Mouse (Mus musculus): Measurements from ENCODE around the gene Prm1. TPM values are rescaled to one million over a fixed set of nuclear protein-coding genes. Genes with fewer than 3 reads are reported as not detected.

Gene Prm1
- polyA plus RNA-seq, 1 experiment from 2014 or later: not detected

DNA sequence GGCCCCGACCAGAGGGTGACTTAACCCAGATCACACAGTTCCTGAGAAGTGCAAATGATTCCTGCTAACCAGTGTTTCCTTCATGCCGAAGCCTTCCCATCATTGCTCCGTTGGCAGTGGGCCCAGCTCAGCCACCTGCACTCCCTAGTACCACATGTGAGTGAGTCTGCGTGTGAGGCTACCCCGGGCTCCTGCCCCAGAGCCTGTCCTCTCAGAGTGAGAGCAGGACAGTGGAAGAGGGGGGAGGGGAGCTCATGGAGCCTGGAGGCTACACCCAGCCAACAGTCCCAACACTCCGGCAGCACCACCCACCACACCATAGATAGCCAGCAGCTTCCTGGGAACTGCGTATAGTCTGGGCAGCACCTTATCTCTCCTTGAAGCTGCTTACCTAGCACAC is 55.8 kb downstream of the Prm1 start:
- no peak for ATAC-seq (ENCODE audit: low read depth)
- H3K9ac ChIP-seq (ENCODE audit: low read depth, low read length): no peak overlapping the region
- no peak overlapping the region for H3K4me2 ChIP-seq (ENCODE audit: low read depth, low read length)
- H3K36me3 ChIP-seq (ENCODE audit: control insufficient read depth, insufficient read depth): no peaks in the 10 kb centered on the region
- H3K4me3 ChIP-seq (ENCODE audit: low read depth, low read length): no peak overlapping the region
- 62% methylated on average over 7 of the region's 7 CpGs for WGBS (ENCODE audit: insufficient replicate concordance)
- H3K9me3 ChIP-seq (replicated peaks; ENCODE audit: control insufficient read depth, low read length): no peaks in the 10 kb centered on the region
- H3K27me3 ChIP-seq (ENCODE audit: control insufficient read depth, insufficient read depth, low read depth, low read length): no peaks in the 10 kb centered on the region
- H3K27ac ChIP-seq (ENCODE audit: low read length): no peak overlapping the region
- no peaks in the 10 kb centered on the region for H3K4me1 ChIP-seq (ENCODE audit: control insufficient read depth, low read depth, low read length)

DNA sequence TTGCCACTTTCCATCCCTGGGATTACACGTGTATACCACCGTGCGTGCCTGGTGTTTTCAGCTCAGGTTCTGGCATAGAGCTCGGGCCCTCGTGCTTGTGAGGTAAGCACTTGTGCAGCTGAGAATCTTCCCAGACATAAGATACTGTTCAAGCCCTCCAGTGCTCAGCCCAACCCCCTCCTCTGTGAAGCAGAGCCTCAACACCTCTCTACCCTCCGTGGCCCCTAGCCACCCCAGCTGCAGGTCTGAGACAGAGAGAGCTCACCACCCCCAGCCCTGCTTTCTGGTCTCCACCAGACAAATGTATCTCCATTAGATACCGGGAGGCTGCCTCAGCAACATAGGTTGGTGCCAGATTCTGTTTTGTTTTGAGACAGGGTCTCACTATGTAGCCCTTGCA is 56.4 kb downstream of the Prm1 start:
- Histone ChIP-seq H3K4me2 (ENCODE audit: low read depth, low read length) (no peak overlapping the region), H3K27me3 (ENCODE audit: control insufficient read depth, insufficient read depth, low read depth, low read length) (no peaks in the 10 kb centered on the region), H3K4me3 (ENCODE audit: low read depth, low read length) (no peak overlapping the region), H3K27ac (ENCODE audit: low read length) (no peak overlapping the region), H3K4me1 (ENCODE audit: control insufficient read depth, low read depth, low read length) (no peaks in the 10 kb centered on the region), H3K9me3 (replicated peaks; ENCODE audit: control insufficient read depth, low read length) (no peaks in the 10 kb centered on the region), H3K9ac (ENCODE audit: low read depth, low read length) (no peak overlapping the region), H3K36me3 (ENCODE audit: control insufficient read depth, insufficient read depth) (no peaks in the 10 kb centered on the region)
- ATAC-seq (ENCODE audit: low read depth): no peak
- 53% methylated on average over 7 of the region's 7 CpGs for WGBS (ENCODE audit: insufficient replicate concordance)

Other genes starting within 250 kb of the Prm1 start
- gene Socs1, start 20.3 kb downstream of the Prm1 start, polyA plus RNA-seq (2015; fragmentation: Nextera tagmentation; extraction: Ambion mirVana): 0.72 and 0.77 TPM in 2 replicates
- not detected in 2 replicates for gene Tnp2, start 17.2 kb downstream of the Prm1 start, polyA plus RNA-seq (2015; fragmentation: Nextera tagmentation; extraction: Ambion mirVana)
- not detected in 2 replicates for gene Prm3, start 14.9 kb downstream of the Prm1 start, polyA plus RNA-seq (2015; fragmentation: Nextera tagmentation; extraction: Ambion mirVana)
- not detected in 2 replicates for gene Prm2, start 9.7 kb downstream of the Prm1 start, polyA plus RNA-seq (2015; fragmentation: Nextera tagmentation; extraction: Ambion mirVana)
- not detected in 2 replicates for gene Gm11172, start 7.1 kb upstream of the Prm1 start, polyA plus RNA-seq (2015; fragmentation: Nextera tagmentation; extraction: Ambion mirVana)
- 1.2 and 1.5 TPM in 2 replicates for gene Rmi2, start 29.2 kb upstream of the Prm1 start, polyA plus RNA-seq (2015; fragmentation: Nextera tagmentation; extraction: Ambion mirVana)

Measured in liver, embryonic 16.5 days (tissue).